Mouse (Mus musculus): ENCODE measurements around the gene Morc3. TPM values are rescaled to one million over a fixed set of nuclear protein-coding genes. Genes with fewer than 3 reads are reported as not detected.

The Morc3 gene
- polyA plus RNA-seq, 1 experiment from 2014 or later, result 11.7 TPM

GRCm38 (mm10) chr16:93792981-93793630 is 38.8 kb upstream of the Morc3 start:
- no peak for TF ChIP-seq EP300 (IDR thresholded peaks at IDR 0.05; ENCODE audit: low read depth)
- WGBS (ENCODE audit: insufficient replicate concordance), result 80% methylated on average over 15 of the region's 15 CpGs
- ATAC-seq (no peak), DNase-seq (no peak)
- no peak overlapping the region for H3K27ac ChIP-seq (ENCODE audit: low read depth)
- no peak overlapping the region for H3K9ac ChIP-seq (replicated peaks)
- H3K4me2 ChIP-seq (ENCODE audit: low read depth, low read length), result no peak overlapping the region
- H3K9me3 ChIP-seq (ENCODE audit: low read length), result no peaks in the 10 kb centered on the region
- no peak overlapping the region for H3K4me3 ChIP-seq (ENCODE audit: low read depth, low read length)
- H3K4me1 ChIP-seq (ENCODE audit: insufficient read depth), result peaks cover 18% of the 10 kb centered on the region
- peaks cover 4% of the 10 kb centered on the region; the same call in 1 of the 2 replicates for H3K36me3 ChIP-seq (replicated peaks; ENCODE audit: insufficient read depth, low read length)
- no peaks in the 10 kb centered on the region for H3K27me3 ChIP-seq (ENCODE audit: insufficient read depth, low read length)

- WGBS (ENCODE audit: insufficient replicate concordance), result 85% methylated on average over 5 of the region's 5 CpGs
- H3K4me2 ChIP-seq (ENCODE audit: low read depth, low read length), result no peak overlapping the region
- no peak overlapping the region for H3K27ac ChIP-seq (ENCODE audit: low read depth)
- H3K9ac ChIP-seq (replicated peaks), result no peak overlapping the region
- no peak overlapping the region for H3K4me3 ChIP-seq (ENCODE audit: low read depth, low read length)
- DNase-seq, result no peak
- TF ChIP-seq EP300 (IDR thresholded peaks at IDR 0.05; ENCODE audit: low read depth) (no peak), CTCF (IDR thresholded peaks at IDR 0.05; ENCODE audit: low read depth) (no peak)
- H3K9me3 ChIP-seq (ENCODE audit: low read length), result no peaks in the 10 kb centered on the region
- H3K27me3 ChIP-seq (ENCODE audit: insufficient read depth, low read length), result no peaks in the 10 kb centered on the region
- peaks cover 24% of the 10 kb centered on the region for H3K4me1 ChIP-seq (ENCODE audit: insufficient read depth)
- peaks cover 5% of the 10 kb centered on the region; the same call in 1 of the 2 replicates for H3K36me3 ChIP-seq (replicated peaks; ENCODE audit: insufficient read depth, low read length)
- no peak for ATAC-seq
Measured at GRCm38 (mm10) chr16:93794845-93795244, 37.1 kb upstream of the Morc3 start.

GRCm38 (mm10) chr16:93795391-93795790 is 36.5 kb upstream of the Morc3 start:
- ATAC-seq (no peak), DNase-seq (no peak)
- 86% methylated on average over 5 of the region's 5 CpGs for WGBS (ENCODE audit: insufficient replicate concordance)
- Histone ChIP-seq H3K4me3 (ENCODE audit: low read depth, low read length) (no peak overlapping the region), H3K27me3 (ENCODE audit: insufficient read depth, low read length) (no peaks in the 10 kb centered on the region), H3K9ac (replicated peaks) (no peak overlapping the region), H3K9me3 (ENCODE audit: low read length) (no peaks in the 10 kb centered on the region), H3K36me3 (replicated peaks; ENCODE audit: insufficient read depth, low read length) (peaks cover 6% of the 10 kb centered on the region; the same call in 1 of the 2 replicates), H3K27ac (ENCODE audit: low read depth) (no peak overlapping the region), H3K4me2 (ENCODE audit: low read depth, low read length) (no peak overlapping the region), H3K4me1 (ENCODE audit: insufficient read depth) (peaks cover 24% of the 10 kb centered on the region)
- TF ChIP-seq CTCF (IDR thresholded peaks at IDR 0.05; ENCODE audit: low read depth), result no peak
- no peak for TF ChIP-seq EP300 (IDR thresholded peaks at IDR 0.05; ENCODE audit: low read depth)

- no peak overlapping the region for H3K9ac ChIP-seq (replicated peaks)
- TF ChIP-seq CTCF (IDR thresholded peaks at IDR 0.05; ENCODE audit: low read depth) (no peak), EP300 (IDR thresholded peaks at IDR 0.05; ENCODE audit: low read depth) (no peak)
- WGBS (ENCODE audit: insufficient replicate concordance), result 72% methylated on average over 12 of the region's 12 CpGs
- no peak overlapping the region for H3K4me2 ChIP-seq (ENCODE audit: low read depth, low read length)
- peak overlapping the region; percentile 53 for H3K27ac ChIP-seq (ENCODE audit: low read depth)
- no peaks in the 10 kb centered on the region for H3K9me3 ChIP-seq (ENCODE audit: low read length)
- H3K4me3 ChIP-seq (ENCODE audit: low read depth, low read length), result no peak overlapping the region
- H3K27me3 ChIP-seq (ENCODE audit: insufficient read depth, low read length), result no peaks in the 10 kb centered on the region
- peaks cover 11% of the 10 kb centered on the region for H3K36me3 ChIP-seq (replicated peaks; ENCODE audit: insufficient read depth, low read length)
- ATAC-seq (peak; percentile 75), DNase-seq (no peak)
- peaks cover 24% of the 10 kb centered on the region for H3K4me1 ChIP-seq (ENCODE audit: insufficient read depth)
Measured at GRCm38 (mm10) chr16:93797021-93797840, 34.7 kb upstream of the Morc3 start.

GRCm38 (mm10) chr16:93797841-93798492 is 34.0 kb upstream of the Morc3 start:
- Histone ChIP-seq H3K4me1 (ENCODE audit: insufficient read depth) (peaks cover 24% of the 10 kb centered on the region), H3K27me3 (ENCODE audit: insufficient read depth, low read length) (no peaks in the 10 kb centered on the region), H3K4me3 (ENCODE audit: low read depth, low read length) (no peak overlapping the region), H3K9ac (replicated peaks) (no peak overlapping the region), H3K9me3 (ENCODE audit: low read length) (no peaks in the 10 kb centered on the region), H3K36me3 (replicated peaks; ENCODE audit: insufficient read depth, low read length) (peaks cover 11% of the 10 kb centered on the region), H3K4me2 (ENCODE audit: low read depth, low read length) (no peak overlapping the region), H3K27ac (ENCODE audit: low read depth) (peak overlapping the region; percentile 53)
- ATAC-seq (peak; percentile 20; the same call in 1 of the 2 replicates), DNase-seq (no peak)
- TF ChIP-seq EP300 (IDR thresholded peaks at IDR 0.05; ENCODE audit: low read depth), result no peak
- no peak for TF ChIP-seq CTCF (IDR thresholded peaks at IDR 0.05; ENCODE audit: low read depth)
- 72% methylated on average over 11 of the region's 11 CpGs for WGBS (ENCODE audit: insufficient replicate concordance)

- no peak for DNase-seq
- WGBS (ENCODE audit: insufficient replicate concordance), result 59% methylated on average over 5 of the region's 5 CpGs
- no peak for TF ChIP-seq CTCF (IDR thresholded peaks at IDR 0.05; ENCODE audit: low read depth)
- TF ChIP-seq EP300 (IDR thresholded peaks at IDR 0.05; ENCODE audit: low read depth), result no peak
- no peak overlapping the region for H3K4me2 ChIP-seq (ENCODE audit: low read depth, low read length)
- no peak overlapping the region for H3K4me3 ChIP-seq (ENCODE audit: low read depth, low read length)
- no peak overlapping the region for H3K27ac ChIP-seq (ENCODE audit: low read depth)
- no peak overlapping the region for H3K9ac ChIP-seq (replicated peaks)
- peaks cover 24% of the 10 kb centered on the region for H3K4me1 ChIP-seq (ENCODE audit: insufficient read depth)
- H3K9me3 ChIP-seq (ENCODE audit: low read length), result no peaks in the 10 kb centered on the region
- peak; percentile 50 for ATAC-seq
- peaks cover 12% of the 10 kb centered on the region for H3K36me3 ChIP-seq (replicated peaks; ENCODE audit: insufficient read depth, low read length)
- no peaks in the 10 kb centered on the region for H3K27me3 ChIP-seq (ENCODE audit: insufficient read depth, low read length)
Measured at GRCm38 (mm10) chr16:93798623-93799022, 33.3 kb upstream of the Morc3 start.
